Mouse (Mus musculus): Measurements from ENCODE around the gene Znfx1. TPM values are rescaled to one million over a fixed set of nuclear protein-coding genes. Genes with fewer than 3 reads are reported as not detected.

Gene Znfx1
- polyA plus RNA-seq, 1 experiment from 2014 or later: 4.9 TPM

DNA sequence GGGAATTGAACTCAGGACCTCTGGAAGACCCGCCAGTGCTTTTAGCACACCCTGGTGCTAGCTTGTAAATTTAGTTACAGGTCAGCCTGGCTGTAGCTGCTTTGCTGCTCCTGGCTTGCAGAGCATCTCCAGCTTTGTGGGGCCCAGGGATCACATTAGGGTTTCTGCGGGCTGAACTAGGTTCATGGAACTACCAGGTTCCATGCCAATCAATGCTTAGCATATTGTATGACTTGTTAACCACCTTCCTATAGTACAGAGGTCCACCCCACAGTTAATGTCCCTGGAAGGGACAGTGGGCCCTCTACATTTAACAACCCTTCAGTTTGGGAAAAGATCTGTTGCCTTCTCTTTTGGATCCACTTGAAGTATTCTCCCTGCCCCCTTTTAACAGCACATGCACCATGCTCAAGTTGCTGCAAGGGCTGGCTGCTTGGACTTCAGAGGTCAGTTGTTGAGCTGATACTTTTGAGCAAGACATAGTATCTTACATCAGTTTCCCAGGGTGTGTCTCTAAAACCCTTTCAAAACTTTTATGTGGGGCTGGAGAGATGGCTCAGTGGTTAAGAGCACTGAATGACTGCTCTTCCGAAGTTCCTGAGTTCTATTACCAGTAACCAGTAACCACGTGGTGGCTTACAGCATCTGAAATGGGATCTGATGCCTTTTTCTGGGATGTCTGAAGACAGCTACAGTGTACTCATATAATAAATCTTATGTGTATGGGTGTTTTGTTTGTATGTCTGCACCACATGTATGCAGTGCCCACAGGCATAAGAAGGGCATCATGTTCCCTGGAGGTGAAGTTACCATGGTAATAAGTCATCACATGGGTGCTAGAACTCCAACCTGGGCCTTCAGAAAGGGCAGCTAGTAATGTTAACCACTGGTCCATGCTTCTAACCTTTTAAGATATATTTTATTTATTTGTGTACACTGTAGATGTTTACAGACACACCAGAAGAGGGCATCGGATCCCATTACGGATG lies 4.0 kb upstream of the Znfx1 start:
- Histone ChIP-seq H3K27ac (ENCODE audit: low read depth, low read length) (no peak overlapping the region), H3K9me3 (ENCODE audit: control insufficient read depth, low read length) (no peaks in the 10 kb centered on the region), H3K36me3 (ENCODE audit: control insufficient read depth, insufficient read depth, low read length) (peaks cover 15% of the 10 kb centered on the region), H3K27me3 (ENCODE audit: control insufficient read depth, insufficient read depth, low read length) (no peaks in the 10 kb centered on the region), H3K4me1 (replicated peaks; ENCODE audit: control insufficient read depth, insufficient read depth, low read length) (peaks cover 8% of the 10 kb centered on the region), H3K9ac (ENCODE audit: low read depth, low read length) (no peak overlapping the region), H3K4me3 (ENCODE audit: low read depth, low read length) (no peak overlapping the region), H3K4me2 (replicated peaks; ENCODE audit: low read depth, low read length) (no peak overlapping the region)
- no peak for DNase-seq (ENCODE audit: low spot score)
- no peak for ATAC-seq (ENCODE audit: low FRiP score)
- WGBS: 39% methylated on average over 6 of the region's 6 CpGs

DNA sequence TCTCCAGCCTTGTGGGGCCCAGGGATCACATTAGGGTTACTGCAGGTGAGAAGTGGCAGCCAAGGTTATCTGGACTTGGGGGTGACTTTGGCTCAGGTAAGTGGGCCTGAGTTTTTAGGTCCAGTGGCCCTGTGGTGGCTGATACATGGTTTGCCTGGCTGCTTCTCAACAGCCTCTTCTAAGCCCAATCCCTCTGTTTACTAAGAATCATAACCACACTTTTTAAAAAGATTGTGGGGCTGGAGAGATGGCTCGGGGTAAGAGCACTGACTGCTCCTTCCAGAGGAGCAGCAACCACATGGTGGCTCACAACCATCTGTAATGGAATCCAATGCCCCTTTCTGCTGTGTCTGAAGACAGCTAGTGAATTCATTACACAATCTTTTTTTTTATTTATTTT lies 3.2 kb upstream of the Znfx1 start:
- ATAC-seq (ENCODE audit: low FRiP score): no peak
- no peak overlapping the region for H3K4me3 ChIP-seq (ENCODE audit: low read depth, low read length)
- no peak for DNase-seq (ENCODE audit: low spot score)
- H3K27ac ChIP-seq (ENCODE audit: low read depth, low read length): 0 out of 2 replicates have a peak overlapping the region, but pooled peaks have one; percentile 17
- no peak overlapping the region for H3K4me2 ChIP-seq (replicated peaks; ENCODE audit: low read depth, low read length)
- H3K4me1 ChIP-seq (replicated peaks; ENCODE audit: control insufficient read depth, insufficient read depth, low read length): peaks cover 13% of the 10 kb centered on the region
- H3K27me3 ChIP-seq (ENCODE audit: control insufficient read depth, insufficient read depth, low read length): no peaks in the 10 kb centered on the region
- H3K9ac ChIP-seq (ENCODE audit: low read depth, low read length): no peak overlapping the region
- H3K36me3 ChIP-seq (ENCODE audit: control insufficient read depth, insufficient read depth, low read length): peaks cover 15% of the 10 kb centered on the region
- 58% methylated on average over 1 of the region's 1 CpGs for WGBS
- H3K9me3 ChIP-seq (ENCODE audit: control insufficient read depth, low read length): no peaks in the 10 kb centered on the region

DNA sequence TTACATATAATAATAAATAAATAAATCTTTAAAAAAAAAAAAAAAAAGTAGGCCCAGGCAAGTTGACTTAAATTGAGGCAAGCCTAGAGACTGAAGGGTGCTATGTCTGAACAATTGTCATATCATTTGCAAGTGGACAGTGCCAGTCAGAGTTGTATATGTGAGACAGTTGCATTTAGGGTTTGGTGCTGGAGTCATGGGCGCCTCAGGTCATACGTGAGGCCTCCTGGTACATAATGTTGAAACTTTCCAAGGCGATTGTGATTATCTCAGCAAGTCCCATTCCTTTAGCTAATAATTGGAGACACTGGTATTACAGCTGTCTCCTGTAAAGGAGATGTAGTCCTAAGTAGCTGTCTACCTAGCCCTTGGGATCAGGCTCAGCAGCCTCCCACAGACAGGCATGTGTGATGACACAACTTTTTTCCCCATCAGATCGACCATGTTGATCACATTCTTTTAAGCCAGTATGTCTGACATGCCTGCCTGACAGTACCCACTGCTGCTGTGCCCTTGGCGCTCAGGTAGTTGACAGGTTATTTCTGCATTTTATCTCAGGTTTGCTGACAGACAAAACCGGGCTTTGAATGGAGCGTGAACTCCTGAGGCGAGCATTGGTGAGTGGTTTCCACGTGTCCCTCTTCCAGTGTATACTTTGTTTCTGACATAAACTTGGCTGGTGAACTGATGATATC lies 1.9 kb upstream of the Znfx1 start:
- H3K4me2 ChIP-seq (replicated peaks; ENCODE audit: low read depth, low read length): peak overlapping the region; percentile 67
- H3K27me3 ChIP-seq (ENCODE audit: control insufficient read depth, insufficient read depth, low read length): no peaks in the 10 kb centered on the region
- peaks cover 15% of the 10 kb centered on the region for H3K36me3 ChIP-seq (ENCODE audit: control insufficient read depth, insufficient read depth, low read length)
- ATAC-seq (ENCODE audit: low FRiP score) (no peak), DNase-seq (ENCODE audit: low spot score) (no peak)
- H3K9me3 ChIP-seq (ENCODE audit: control insufficient read depth, low read length): no peaks in the 10 kb centered on the region
- H3K9ac ChIP-seq (ENCODE audit: low read depth, low read length): peak overlapping the region; percentile 98
- H3K27ac ChIP-seq (ENCODE audit: low read depth, low read length): peak overlapping the region; percentile 51; the same call in 1 of the 2 replicates
- peak overlapping the region; percentile 88 for H3K4me3 ChIP-seq (ENCODE audit: low read depth, low read length)
- 31% methylated on average over 9 of the region's 9 CpGs for WGBS
- peaks cover 13% of the 10 kb centered on the region for H3K4me1 ChIP-seq (replicated peaks; ENCODE audit: control insufficient read depth, insufficient read depth, low read length)

DNA sequence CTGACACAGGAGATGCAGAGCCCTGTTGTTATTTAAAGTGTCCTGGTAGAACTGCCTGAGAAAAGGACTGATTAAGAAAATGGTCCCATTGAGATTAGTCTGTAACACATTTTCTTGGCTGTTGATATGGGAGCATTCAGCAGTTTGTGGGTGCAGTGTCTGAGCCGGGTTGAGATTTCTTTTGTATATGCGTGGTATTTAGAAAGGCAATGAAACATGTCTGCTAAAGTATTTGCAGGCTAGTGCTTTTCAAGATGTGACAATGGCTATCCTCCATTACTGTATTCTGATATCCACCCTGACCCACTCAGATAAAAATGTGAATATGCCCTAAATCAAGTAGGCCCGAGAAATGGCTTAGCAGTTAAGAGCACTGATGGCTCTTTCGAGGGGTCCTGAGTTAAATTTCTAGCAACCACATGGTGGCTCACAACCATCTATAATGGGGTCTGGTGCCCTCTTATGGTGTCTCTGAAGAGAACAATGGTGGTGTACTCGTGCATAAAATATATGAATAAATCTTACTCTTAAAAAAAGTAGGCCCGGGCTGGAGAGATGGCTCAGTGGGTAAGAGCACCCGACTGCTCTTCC lies 1.2 kb upstream of the Znfx1 start:
- WGBS: under 1% methylated on average over 7 of the region's 7 CpGs
- H3K27me3 ChIP-seq (ENCODE audit: control insufficient read depth, insufficient read depth, low read length): no peaks in the 10 kb centered on the region
- peaks cover 15% of the 10 kb centered on the region for H3K36me3 ChIP-seq (ENCODE audit: control insufficient read depth, insufficient read depth, low read length)
- peak overlapping the region; percentile 92 for H3K27ac ChIP-seq (ENCODE audit: low read depth, low read length)
- no peaks in the 10 kb centered on the region for H3K9me3 ChIP-seq (ENCODE audit: control insufficient read depth, low read length)
- ATAC-seq (ENCODE audit: low FRiP score) (no peak), DNase-seq (ENCODE audit: low spot score) (peak; percentile 51)
- peaks cover 13% of the 10 kb centered on the region for H3K4me1 ChIP-seq (replicated peaks; ENCODE audit: control insufficient read depth, insufficient read depth, low read length)
- peak overlapping the region; percentile 88 for H3K4me3 ChIP-seq (ENCODE audit: low read depth, low read length)
- peak overlapping the region; percentile 98 for H3K9ac ChIP-seq (ENCODE audit: low read depth, low read length)
- peak overlapping the region; percentile 67 for H3K4me2 ChIP-seq (replicated peaks; ENCODE audit: low read depth, low read length)

DNA sequence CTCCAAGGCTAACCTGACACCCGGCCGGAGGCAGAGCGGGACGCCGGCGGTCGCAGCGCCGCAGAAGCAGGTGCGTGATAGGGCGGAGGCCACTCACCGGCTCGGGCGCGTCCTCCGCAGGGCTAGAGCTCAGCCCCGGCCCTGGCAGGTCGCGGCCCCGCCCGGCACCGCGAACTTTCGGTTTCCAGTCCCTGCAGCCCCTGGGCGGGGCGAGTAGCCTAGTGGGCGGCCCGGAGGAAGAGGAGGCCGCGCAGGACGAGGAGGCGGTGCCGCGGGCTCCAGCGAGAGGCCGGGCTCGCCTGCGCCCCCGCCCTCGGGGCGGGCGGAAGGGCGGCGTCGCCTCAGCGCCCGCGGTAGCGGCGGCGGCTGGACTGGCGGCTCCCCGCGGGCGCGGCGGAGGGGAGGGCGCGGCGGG lies 311 bp downstream of the Znfx1 start:
- Histone ChIP-seq H3K4me3 (ENCODE audit: low read depth, low read length) (peak overlapping the region; percentile 88), H3K4me2 (replicated peaks; ENCODE audit: low read depth, low read length) (peak overlapping the region; percentile 74), H3K36me3 (ENCODE audit: control insufficient read depth, insufficient read depth, low read length) (peaks cover 15% of the 10 kb centered on the region), H3K27ac (ENCODE audit: low read depth, low read length) (peak overlapping the region; percentile 92), H3K9ac (ENCODE audit: low read depth, low read length) (peak overlapping the region; percentile 98), H3K27me3 (ENCODE audit: control insufficient read depth, insufficient read depth, low read length) (no peaks in the 10 kb centered on the region), H3K9me3 (ENCODE audit: control insufficient read depth, low read length) (no peaks in the 10 kb centered on the region), H3K4me1 (replicated peaks; ENCODE audit: control insufficient read depth, insufficient read depth, low read length) (peaks cover 13% of the 10 kb centered on the region)
- peak; percentile 92 for ATAC-seq (ENCODE audit: low FRiP score)
- 0% methylated on average over 16 of the region's 60 CpGs for WGBS
- DNase-seq (ENCODE audit: low spot score): peak; percentile 89

DNA sequence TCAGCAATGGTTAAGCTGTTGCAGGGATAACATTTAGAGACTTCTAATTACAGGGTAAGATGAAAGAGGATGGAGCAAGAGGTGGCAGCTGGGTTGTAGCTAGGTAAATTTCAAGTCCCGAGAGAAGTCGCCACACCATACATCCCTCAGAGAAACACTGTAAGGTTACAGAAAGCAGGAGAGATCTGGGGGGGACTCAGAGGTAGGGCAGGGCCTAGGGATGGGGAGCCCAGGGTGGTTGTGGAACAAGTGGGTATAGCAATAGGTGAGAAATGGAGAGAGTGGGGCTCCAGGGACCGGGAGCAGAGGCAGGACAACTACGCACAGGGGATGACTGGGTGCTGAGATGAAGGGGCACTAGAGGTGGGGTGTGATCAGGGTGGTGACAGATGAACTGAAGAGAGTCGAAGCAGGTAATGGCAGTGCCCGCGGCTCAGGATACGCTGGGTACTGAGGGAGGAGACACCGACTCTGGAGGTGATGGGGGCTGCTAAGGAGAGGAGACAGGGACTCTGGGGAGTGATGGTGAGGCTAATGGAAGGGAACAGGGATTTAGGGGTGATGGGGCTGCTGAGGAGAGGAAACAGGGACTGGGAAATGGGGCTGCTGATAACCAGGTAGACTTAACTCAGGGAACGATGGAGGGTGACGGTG lies 1.3 kb downstream of the Znfx1 start:
- DNase-seq (ENCODE audit: low spot score): no peak
- Histone ChIP-seq H3K4me1 (replicated peaks; ENCODE audit: control insufficient read depth, insufficient read depth, low read length) (peaks cover 13% of the 10 kb centered on the region), H3K36me3 (ENCODE audit: control insufficient read depth, insufficient read depth, low read length) (peaks cover 17% of the 10 kb centered on the region), H3K27ac (ENCODE audit: low read depth, low read length) (no peak overlapping the region), H3K9me3 (ENCODE audit: control insufficient read depth, low read length) (no peaks in the 10 kb centered on the region), H3K27me3 (ENCODE audit: control insufficient read depth, insufficient read depth, low read length) (no peaks in the 10 kb centered on the region), H3K4me2 (replicated peaks; ENCODE audit: low read depth, low read length) (peak overlapping the region; percentile 74), H3K9ac (ENCODE audit: low read depth, low read length) (peak overlapping the region; percentile 98), H3K4me3 (ENCODE audit: low read depth, low read length) (peak overlapping the region; percentile 88)
- 27% methylated on average over 11 of the region's 11 CpGs for WGBS
- ATAC-seq (ENCODE audit: low FRiP score): no peak

DNA sequence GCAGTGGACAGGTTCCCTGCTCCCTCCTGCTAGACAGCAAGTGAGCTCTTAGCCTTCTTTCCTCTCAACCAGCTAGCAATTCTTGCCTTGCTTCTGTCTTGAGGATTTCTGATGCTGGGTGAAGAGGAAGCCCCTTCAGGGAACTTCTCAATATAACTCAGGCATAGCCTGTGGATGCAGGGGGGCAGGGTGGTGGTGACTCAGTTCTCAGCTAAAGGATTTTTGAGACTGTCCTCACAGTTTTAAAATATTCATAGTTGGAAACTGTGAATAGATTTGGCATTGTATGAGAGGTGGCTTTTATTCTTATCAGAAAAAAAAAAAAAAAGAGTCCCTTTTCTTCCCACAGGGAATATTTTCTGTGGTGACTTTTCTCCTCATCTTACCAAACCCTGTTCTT lies 2.1 kb downstream of the Znfx1 start:
- Histone ChIP-seq H3K4me1 (replicated peaks; ENCODE audit: control insufficient read depth, insufficient read depth, low read length) (peaks cover 12% of the 10 kb centered on the region), H3K27ac (ENCODE audit: low read depth, low read length) (no peak overlapping the region), H3K4me3 (ENCODE audit: low read depth, low read length) (no peak overlapping the region), H3K27me3 (ENCODE audit: control insufficient read depth, insufficient read depth, low read length) (no peaks in the 10 kb centered on the region), H3K4me2 (replicated peaks; ENCODE audit: low read depth, low read length) (no peak overlapping the region), H3K9ac (ENCODE audit: low read depth, low read length) (no peak overlapping the region), H3K9me3 (ENCODE audit: control insufficient read depth, low read length) (no peaks in the 10 kb centered on the region), H3K36me3 (ENCODE audit: control insufficient read depth, insufficient read depth, low read length) (peaks cover 18% of the 10 kb centered on the region)
- DNase-seq (ENCODE audit: low spot score): no peak
- ATAC-seq (ENCODE audit: low FRiP score): no peak

DNA sequence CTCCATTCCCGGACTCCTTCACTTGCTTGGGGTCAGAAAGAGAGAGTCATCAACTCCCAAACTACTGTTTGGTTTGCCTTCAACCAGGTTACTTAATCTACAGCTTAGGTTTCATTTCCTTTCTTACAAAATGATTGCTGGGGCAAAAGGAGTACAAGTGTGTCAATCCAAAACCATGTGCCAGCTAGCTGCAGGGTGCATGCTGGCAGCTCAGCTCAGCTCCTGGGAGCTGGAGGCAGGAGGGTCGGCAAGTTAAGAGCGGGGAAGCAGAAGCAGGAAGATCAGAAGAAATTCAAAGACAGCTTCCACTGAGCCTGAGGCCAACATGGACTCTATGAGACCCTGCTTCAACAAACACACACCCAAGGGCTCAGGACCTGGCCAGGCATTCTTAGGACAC lies 2.5 kb downstream of the Znfx1 start:
- Histone ChIP-seq H3K9ac (ENCODE audit: low read depth, low read length) (no peak overlapping the region), H3K27ac (ENCODE audit: low read depth, low read length) (no peak overlapping the region), H3K9me3 (ENCODE audit: control insufficient read depth, low read length) (no peaks in the 10 kb centered on the region), H3K27me3 (ENCODE audit: control insufficient read depth, insufficient read depth, low read length) (no peaks in the 10 kb centered on the region), H3K36me3 (ENCODE audit: control insufficient read depth, insufficient read depth, low read length) (peaks cover 15% of the 10 kb centered on the region), H3K4me1 (replicated peaks; ENCODE audit: control insufficient read depth, insufficient read depth, low read length) (peaks cover 10% of the 10 kb centered on the region; the same call in 1 of the 2 replicates), H3K4me3 (ENCODE audit: low read depth, low read length) (no peak overlapping the region), H3K4me2 (replicated peaks; ENCODE audit: low read depth, low read length) (no peak overlapping the region)
- WGBS: 85% methylated on average over 3 of the region's 3 CpGs
- no peak for DNase-seq (ENCODE audit: low spot score)
- ATAC-seq (ENCODE audit: low FRiP score): no peak
